ENCODE assay signal across 14 mouse cellular contexts in genomic region chrX:73949341-73949740, GRCm38 (mm10). TPM values are rescaled to one million over a fixed set of nuclear protein-coding genes. Genes with fewer than 3 reads are reported as not detected.
A peak's percentile ranks its signal among the peaks of the same experiment; 100 is the strongest.
DNase-seq lines count a peak whose midpoint lies in the region; ATAC-seq and TF ChIP-seq lines count a peak whose summit lies in the region.
"Had no signal": no experiment of that assay in that cellular context is flagged by ENCODE, and none has a peak within 500 bp of the region (broad histone marks: within the 10 kb centered on the region; RNA-seq: fewer than 3 reads in every experiment).

No protein-coding gene starts in this region.

- H3K27ac ChIP-seq in forebrain, postnatal 0 days (ENCODE audit: low read depth, low read length), result no peak overlapping the region
- H3K27ac ChIP-seq in forebrain, embryonic 10.5 days, result no peak overlapping the region
- H3K27ac ChIP-seq in kidney, postnatal 0 days, result no peak overlapping the region
- no peak overlapping the region for H3K27ac ChIP-seq in intestine, embryonic 16.5 days (ENCODE audit: low read length)
- H3K27ac ChIP-seq: embryonic facial prominence, embryonic 15.5 days; heart, embryonic 10.5 days; hindbrain, embryonic 15.5 days had no signal

- peak; percentile 18; the same call in 1 of the 2 replicates for ATAC-seq in forebrain, postnatal 0 days
- ATAC-seq in kidney, postnatal 0 days (replicated peaks; ENCODE audit: low FRiP score, low read depth), result 0 out of 2 replicates have a peak, but pooled peaks have one; percentile 29
- no peak for ATAC-seq in megakaryocyte, adult 5-6 weeks (ENCODE audit: poor library complexity, severe bottlenecking)
- ATAC-seq in intestine, embryonic 16.5 days, result peak; percentile 19; the same call in 1 of the 2 replicates
- ATAC-seq in megakaryocyte-erythroid progenitor cell, adult 5-6 weeks (replicated peaks; ENCODE audit: low FRiP score, low TSS enrichment, poor library complexity, severe bottlenecking), result no peak

- no peaks in the 10 kb centered on the region for H3K9me3 ChIP-seq in forebrain, postnatal 0 days (ENCODE audit: low read length)
- no peaks in the 10 kb centered on the region for H3K9me3 ChIP-seq in forebrain, embryonic 10.5 days
- H3K9me3 ChIP-seq in kidney, postnatal 0 days (replicated peaks; ENCODE audit: low read length), result no peaks in the 10 kb centered on the region
- no peaks in the 10 kb centered on the region for H3K9me3 ChIP-seq in megakaryocyte, embryonic 14.5 days
- no peaks in the 10 kb centered on the region for H3K9me3 ChIP-seq in intestine, embryonic 16.5 days (ENCODE audit: control insufficient read depth, low read length)
- H3K9me3 ChIP-seq: embryonic facial prominence, embryonic 15.5 days; heart, embryonic 10.5 days; hindbrain, embryonic 15.5 days had no signal

- no peak overlapping the region for H3K9ac ChIP-seq in forebrain, postnatal 0 days
- no peak overlapping the region for H3K9ac ChIP-seq in kidney, postnatal 0 days (ENCODE audit: low read depth, low read length)
- H3K9ac ChIP-seq in intestine, embryonic 16.5 days (ENCODE audit: low read depth, low read length), result no peak overlapping the region
- H3K9ac ChIP-seq: embryonic facial prominence, embryonic 15.5 days; hindbrain, embryonic 15.5 days had no signal

- H3K27me3 ChIP-seq in forebrain, postnatal 0 days (ENCODE audit: insufficient read depth, low read length), result no peaks in the 10 kb centered on the region
- no peaks in the 10 kb centered on the region for H3K27me3 ChIP-seq in forebrain, embryonic 10.5 days (ENCODE audit: poor library complexity, severe bottlenecking)
- H3K27me3 ChIP-seq in kidney, postnatal 0 days (ENCODE audit: insufficient read depth, low read length), result no peaks in the 10 kb centered on the region
- peaks cover 37% of the 10 kb centered on the region for H3K27me3 ChIP-seq in megakaryocyte, embryonic 14.5 days (replicated peaks)
- no peaks in the 10 kb centered on the region for H3K27me3 ChIP-seq in intestine, embryonic 16.5 days (replicated peaks; ENCODE audit: control insufficient read depth, insufficient read depth, low read length)
- H3K27me3 ChIP-seq: embryonic facial prominence, embryonic 15.5 days; hindbrain, embryonic 15.5 days had no signal

- WGBS in forebrain, postnatal 0 days, result 91% methylated on average over 10 of the region's 10 CpGs
- WGBS in forebrain, embryonic 10.5 days, result 95% methylated on average over 10 of the region's 10 CpGs
- 83% methylated on average over 10 of the region's 10 CpGs for WGBS in kidney, postnatal 0 days
- WGBS in intestine, embryonic 16.5 days, result 87% methylated on average over 10 of the region's 10 CpGs

- peaks cover 72% of the 10 kb centered on the region for H3K36me3 ChIP-seq in forebrain, postnatal 0 days (ENCODE audit: insufficient read depth)
- peaks cover 100% of the 10 kb centered on the region for H3K36me3 ChIP-seq in forebrain, embryonic 10.5 days (replicated peaks)
- H3K36me3 ChIP-seq in kidney, postnatal 0 days (ENCODE audit: insufficient read depth, low read length), result peaks cover 37% of the 10 kb centered on the region
- peaks cover 99% of the 10 kb centered on the region for H3K36me3 ChIP-seq in megakaryocyte, embryonic 14.5 days (replicated peaks; ENCODE audit: low read length)
- peaks cover 5% of the 10 kb centered on the region; the same call in 1 of the 2 replicates for H3K36me3 ChIP-seq in intestine, embryonic 16.5 days (ENCODE audit: control insufficient read depth, insufficient read depth, low read length)

- DNase-seq in forebrain, postnatal 0 days, result no peak
- DNase-seq in forebrain, embryonic 10.5 days (ENCODE audit: extremely low spot score, low spot score), result no peak
- DNase-seq in kidney, postnatal 0 days (ENCODE audit: low spot score), result no peak
- DNase-seq in kidney, adult 9 months, result no peak
- DNase-seq: gastrocnemius, postnatal 36 days had no signal

- H3K4me1 ChIP-seq in forebrain, postnatal 0 days (ENCODE audit: insufficient read depth), result no peaks in the 10 kb centered on the region
- H3K4me1 ChIP-seq in forebrain, embryonic 10.5 days, result no peaks in the 10 kb centered on the region
- H3K4me1 ChIP-seq in kidney, postnatal 0 days (replicated peaks; ENCODE audit: insufficient read depth, low read length), result no peaks in the 10 kb centered on the region
- peaks cover 40% of the 10 kb centered on the region for H3K4me1 ChIP-seq in megakaryocyte, embryonic 14.5 days
- H3K4me1 ChIP-seq in intestine, embryonic 16.5 days (ENCODE audit: control insufficient read depth, insufficient read depth, low read length), result no peaks in the 10 kb centered on the region
- H3K4me1 ChIP-seq: embryonic facial prominence, embryonic 15.5 days; heart, embryonic 10.5 days; hindbrain, embryonic 15.5 days had no signal

- no peak overlapping the region for H3K4me3 ChIP-seq in forebrain, postnatal 0 days (ENCODE audit: low read depth, low read length)
- no peak overlapping the region for H3K4me3 ChIP-seq in forebrain, embryonic 10.5 days
- H3K4me3 ChIP-seq in kidney, postnatal 0 days (replicated peaks; ENCODE audit: low read depth, low read length), result no peak overlapping the region
- H3K4me3 ChIP-seq in megakaryocyte, embryonic 14.5 days (replicated peaks), result peak overlapping the region; percentile 46
- no peak overlapping the region for H3K4me3 ChIP-seq in intestine, embryonic 16.5 days (ENCODE audit: low read length)
- H3K4me3 ChIP-seq: embryonic facial prominence, embryonic 15.5 days; erythroblast, embryonic 14.5 days; heart, embryonic 10.5 days; hindbrain, embryonic 15.5 days had no signal

- no peak overlapping the region for H3K4me2 ChIP-seq in forebrain, postnatal 0 days (ENCODE audit: low read depth)
- no peak overlapping the region for H3K4me2 ChIP-seq in kidney, postnatal 0 days (ENCODE audit: low read length)
- H3K4me2 ChIP-seq in intestine, embryonic 16.5 days (ENCODE audit: low read depth, low read length), result no peak overlapping the region
- H3K4me2 ChIP-seq: embryonic facial prominence, embryonic 15.5 days; hindbrain, embryonic 15.5 days had no signal

- no peak for TF ChIP-seq CTCF in forebrain, postnatal 0 days (IDR thresholded peaks at IDR 0.05; ENCODE audit: low read depth)
- no peak for TF ChIP-seq CTCF in kidney, postnatal 0 days (IDR thresholded peaks at IDR 0.05; ENCODE audit: low read depth)

RNA-seq across cellular contexts. Expression of gene Hcfc1, which starts 16.8 kb away (rescaled TPM):
- 69.7 and 102 TPM in 2 replicates for total RNA-seq in forebrain, postnatal 0 days (2014; rRNA removed)
- 23.1 and 30.8 TPM in 2 replicates for polyA plus RNA-seq in forebrain, postnatal 0 days (2015; fragmentation: Nextera tagmentation; extraction: Ambion mirVana)
- 83.4 and 89.9 TPM in 2 replicates for polyA plus RNA-seq in forebrain, embryonic 10.5 days (2016; fragmentation: Nextera tagmentation; extraction: Ambion mirVana)
- polyA plus RNA-seq in kidney, postnatal 0 days (2015; fragmentation: Nextera tagmentation; extraction: Ambion mirVana), result 32.1 and 36.1 TPM in 2 replicates
- 58.4 and 162 TPM in 2 replicates for polyA plus RNA-seq in megakaryocyte, embryonic 14.5 days (2012; ENCODE audit: insufficient read depth, low replicate concordance)
- 108 and 109 TPM in 2 replicates for total RNA-seq in megakaryocyte, adult 5-6 weeks (2015)
- total RNA-seq in megakaryocyte, adult 5-6 weeks (2017), result 52.5 and 67.7 TPM in 2 replicates
- 33.8 and 34.2 TPM in 2 replicates for polyA plus RNA-seq in intestine, embryonic 16.5 days (2015; fragmentation: Nextera tagmentation; extraction: Ambion mirVana)
- 159 and 169 TPM in 2 replicates for total RNA-seq in megakaryocyte-erythroid progenitor cell, adult 5-6 weeks (2014; fragmentation: Nextera tagmentation)
- 56.1 and 78.7 TPM in 2 replicates for total RNA-seq in megakaryocyte-erythroid progenitor cell, adult 5-6 weeks (2017)

RNA-seq across cellular contexts. Expression of gene Renbp, which starts 18.7 kb away (rescaled TPM):
- 4.9 and 13.1 TPM in 2 replicates for total RNA-seq in forebrain, postnatal 0 days (2014; rRNA removed)
- polyA plus RNA-seq in forebrain, postnatal 0 days (2015; fragmentation: Nextera tagmentation; extraction: Ambion mirVana), result 11.7 and 12.4 TPM in 2 replicates
- polyA plus RNA-seq in forebrain, embryonic 10.5 days (2016; fragmentation: Nextera tagmentation; extraction: Ambion mirVana), result 17.3 and 18.7 TPM in 2 replicates
- polyA plus RNA-seq in kidney, postnatal 0 days (2015; fragmentation: Nextera tagmentation; extraction: Ambion mirVana), result 83.0 and 85.6 TPM in 2 replicates
- polyA plus RNA-seq in megakaryocyte, embryonic 14.5 days (2012; ENCODE audit: insufficient read depth, low replicate concordance), result 31.2 and 114 TPM in 2 replicates
- total RNA-seq in megakaryocyte, adult 5-6 weeks (2015), result 11.3 and 13.5 TPM in 2 replicates
- total RNA-seq in megakaryocyte, adult 5-6 weeks (2017), result 23.1 and 34.4 TPM in 2 replicates
- polyA plus RNA-seq in intestine, embryonic 16.5 days (2015; fragmentation: Nextera tagmentation; extraction: Ambion mirVana), result 351 and 523 TPM in 2 replicates
- 3.3 and 7.6 TPM in 2 replicates for total RNA-seq in megakaryocyte-erythroid progenitor cell, adult 5-6 weeks (2014; fragmentation: Nextera tagmentation)
- 6.9 and 11.0 TPM in 2 replicates for total RNA-seq in megakaryocyte-erythroid progenitor cell, adult 5-6 weeks (2017)

RNA-seq across cellular contexts. Expression of gene Naa10, which starts 27.6 kb away (rescaled TPM):
- 68.9 and 71.2 TPM in 2 replicates for total RNA-seq in forebrain, postnatal 0 days (2014; rRNA removed)
- 92.1 and 100 TPM in 2 replicates for polyA plus RNA-seq in forebrain, postnatal 0 days (2015; fragmentation: Nextera tagmentation; extraction: Ambion mirVana)
- 171 and 175 TPM in 2 replicates for polyA plus RNA-seq in forebrain, embryonic 10.5 days (2016; fragmentation: Nextera tagmentation; extraction: Ambion mirVana)
- 119 TPM in 2 replicates for polyA plus RNA-seq in kidney, postnatal 0 days (2015; fragmentation: Nextera tagmentation; extraction: Ambion mirVana)
- polyA plus RNA-seq in megakaryocyte, embryonic 14.5 days (2012; ENCODE audit: insufficient read depth, low replicate concordance), result 58.9 and 174 TPM in 2 replicates
- total RNA-seq in megakaryocyte, adult 5-6 weeks (2015), result 51.7 and 59.9 TPM in 2 replicates
- total RNA-seq in megakaryocyte, adult 5-6 weeks (2017), result 79.4 and 93.7 TPM in 2 replicates
- polyA plus RNA-seq in intestine, embryonic 16.5 days (2015; fragmentation: Nextera tagmentation; extraction: Ambion mirVana), result 170 and 184 TPM in 2 replicates
- total RNA-seq in megakaryocyte-erythroid progenitor cell, adult 5-6 weeks (2014; fragmentation: Nextera tagmentation), result 224 and 245 TPM in 2 replicates
- 150 TPM in 2 replicates for total RNA-seq in megakaryocyte-erythroid progenitor cell, adult 5-6 weeks (2017)

RNA-seq across cellular contexts. Expression of gene Arhgap4, which starts 27.7 kb away (rescaled TPM):
- 2.0 and 4.8 TPM in 2 replicates for total RNA-seq in forebrain, postnatal 0 days (2014; rRNA removed)
- 1.1 and 1.6 TPM in 2 replicates for polyA plus RNA-seq in forebrain, postnatal 0 days (2015; fragmentation: Nextera tagmentation; extraction: Ambion mirVana)
- polyA plus RNA-seq in forebrain, embryonic 10.5 days (2016; fragmentation: Nextera tagmentation; extraction: Ambion mirVana), result 2.0 and 3.2 TPM in 2 replicates
- 2.8 and 3.1 TPM in 2 replicates for polyA plus RNA-seq in kidney, postnatal 0 days (2015; fragmentation: Nextera tagmentation; extraction: Ambion mirVana)
- polyA plus RNA-seq in megakaryocyte, embryonic 14.5 days (2012; ENCODE audit: insufficient read depth, low replicate concordance), result 6.6 and 13.3 TPM in 2 replicates
- 67.6 and 69.7 TPM in 2 replicates for total RNA-seq in megakaryocyte, adult 5-6 weeks (2015)
- total RNA-seq in megakaryocyte, adult 5-6 weeks (2017), result 98.9 and 119 TPM in 2 replicates
- polyA plus RNA-seq in intestine, embryonic 16.5 days (2015; fragmentation: Nextera tagmentation; extraction: Ambion mirVana), result 5.7 and 6.8 TPM in 2 replicates
- total RNA-seq in megakaryocyte-erythroid progenitor cell, adult 5-6 weeks (2014; fragmentation: Nextera tagmentation), result 27.6 and 32.5 TPM in 2 replicates
- 13.7 and 20.1 TPM in 2 replicates for total RNA-seq in megakaryocyte-erythroid progenitor cell, adult 5-6 weeks (2017)

RNA-seq across cellular contexts. Expression of gene L1cam, which starts 53.4 kb away (rescaled TPM):
- 225 and 256 TPM in 2 replicates for total RNA-seq in forebrain, postnatal 0 days (2014; rRNA removed)
- 75.9 and 100 TPM in 2 replicates for polyA plus RNA-seq in forebrain, postnatal 0 days (2015; fragmentation: Nextera tagmentation; extraction: Ambion mirVana)
- polyA plus RNA-seq in forebrain, embryonic 10.5 days (2016; fragmentation: Nextera tagmentation; extraction: Ambion mirVana), result 3.0 and 5.0 TPM in 2 replicates
- polyA plus RNA-seq in kidney, postnatal 0 days (2015; fragmentation: Nextera tagmentation; extraction: Ambion mirVana), result 6.6 and 7.2 TPM in 2 replicates
- polyA plus RNA-seq in megakaryocyte, embryonic 14.5 days (2012; ENCODE audit: insufficient read depth, low replicate concordance), result 0.96 TPM in 1 of 2 replicates, not detected in the other
- 49.8 and 51.5 TPM in 2 replicates for total RNA-seq in megakaryocyte, adult 5-6 weeks (2015)
- 21.3 and 34.5 TPM in 2 replicates for total RNA-seq in megakaryocyte, adult 5-6 weeks (2017)
- polyA plus RNA-seq in intestine, embryonic 16.5 days (2015; fragmentation: Nextera tagmentation; extraction: Ambion mirVana), result 6.9 and 8.8 TPM in 2 replicates
- total RNA-seq in megakaryocyte-erythroid progenitor cell, adult 5-6 weeks (2014; fragmentation: Nextera tagmentation), result not detected in 2 replicates
- 0.15 and 2.0 TPM in 2 replicates for total RNA-seq in megakaryocyte-erythroid progenitor cell, adult 5-6 weeks (2017)
- total RNA-seq: hematopoietic stem cell, adult 5-6 weeks had no signal

Comparison
In these comparisons a context has a peak if more than half of its experiments do, and no peak if none do; other contexts are left out.
1. ATAC-seq: peak in forebrain, postnatal 0 days (single experiment), kidney, postnatal 0 days (single experiment) and intestine, embryonic 16.5 days (single experiment); none in megakaryocyte, adult 5-6 weeks (single experiment) and megakaryocyte-erythroid progenitor cell, adult 5-6 weeks (single experiment).